Mouse (Mus musculus): ENCODE measurements around the gene Slc39a9.

Slc39a9 gene

DNA sequence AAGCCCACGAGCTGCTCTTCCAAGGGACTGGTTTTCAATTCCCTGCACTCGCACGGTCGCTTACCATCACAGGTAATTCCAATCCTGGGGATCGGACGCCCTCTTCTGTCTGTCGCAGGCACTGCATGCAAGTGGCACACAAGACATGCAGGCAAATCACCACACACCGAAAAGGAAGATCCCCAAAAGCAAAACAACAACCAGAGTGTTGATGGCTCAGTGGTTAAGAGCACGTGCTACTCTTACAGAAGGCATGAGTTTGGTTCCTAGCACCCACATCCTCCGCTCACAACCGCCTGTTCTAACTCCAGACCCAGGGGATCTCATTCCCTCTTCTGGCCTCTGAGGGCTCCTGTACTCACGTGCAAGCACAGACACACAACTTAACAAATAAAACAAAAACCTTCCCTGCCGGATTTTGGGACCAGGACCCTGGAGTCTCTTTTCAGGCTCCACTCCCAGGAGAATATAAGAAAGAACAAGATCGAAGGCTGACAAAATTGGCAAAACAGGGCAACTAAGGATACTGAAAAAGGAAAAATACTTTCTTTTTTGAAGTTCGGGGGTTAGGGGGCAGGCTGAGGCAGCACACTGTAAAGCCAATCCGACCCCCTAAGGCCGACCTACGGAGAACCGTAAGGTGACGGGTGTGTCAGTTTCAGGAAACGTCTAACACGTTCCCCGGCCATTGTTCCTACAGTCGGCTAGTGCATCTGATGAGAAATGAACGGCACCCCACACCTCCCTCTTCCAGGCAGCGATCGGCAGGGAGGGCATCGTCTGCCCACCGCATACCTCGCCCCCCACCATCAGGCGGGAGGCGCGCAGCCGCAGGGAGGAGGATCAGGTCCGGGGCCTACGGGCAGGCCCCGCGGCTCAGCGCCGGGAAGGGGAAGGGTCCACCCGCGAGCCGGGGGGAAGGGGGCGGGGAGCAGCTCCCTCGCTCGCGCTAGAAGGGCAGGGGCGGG, 674 bp upstream of the Slc39a9 start:
- in situ Hi-C loops (cut with MboI; ENCODE audit: low pct_unique_long_range_greater_than_20kb in 1 of 2, low sequenced_read_pairs in 2 of 2, unreplicated experiment in 1 of 2) = no loop called here

DNA sequence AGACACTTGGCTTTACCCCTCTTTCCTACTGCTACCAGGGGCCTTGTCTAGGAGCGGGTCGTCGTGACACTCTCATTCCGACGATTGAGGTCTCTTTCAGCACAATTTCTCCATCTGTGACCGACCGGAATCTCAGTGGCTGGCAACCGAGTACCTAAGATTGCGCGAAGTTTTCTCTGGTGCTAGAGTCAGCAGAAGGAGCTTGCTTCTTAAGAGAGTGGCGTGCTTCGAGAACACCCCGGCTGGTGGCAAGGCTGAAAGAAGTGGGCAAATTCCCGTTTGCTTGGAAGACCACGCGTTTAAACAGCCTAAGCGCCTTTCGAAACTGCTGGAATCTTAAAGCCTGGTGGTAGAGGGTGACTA, 804 bp downstream of the Slc39a9 start:
- in situ Hi-C loops (cut with MboI; ENCODE audit: low pct_unique_long_range_greater_than_20kb in 1 of 2, low sequenced_read_pairs in 2 of 2, unreplicated experiment in 1 of 2) = no loop called here

DNA sequence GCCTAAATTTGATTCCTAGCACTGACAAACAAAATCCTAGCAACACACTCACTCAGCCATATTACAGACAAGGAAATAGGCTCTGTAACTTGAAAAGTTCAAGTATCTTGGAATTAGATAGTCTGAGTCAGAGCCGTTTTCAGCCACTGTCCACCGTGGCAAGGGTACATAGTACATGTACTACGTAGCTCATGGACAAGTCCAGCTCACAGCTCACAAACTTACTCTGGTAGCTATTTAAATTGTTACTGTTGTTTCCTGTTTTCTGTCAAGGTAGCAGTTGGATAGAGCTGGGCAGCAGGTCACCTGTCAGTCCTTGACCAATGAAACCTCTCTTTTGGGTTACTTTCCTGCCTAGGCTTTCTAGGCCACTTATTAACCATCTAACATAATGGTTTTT, 2.7 kb downstream of the Slc39a9 start:
- in situ Hi-C loops (cut with MboI; ENCODE audit: low pct_unique_long_range_greater_than_20kb in 1 of 2, low sequenced_read_pairs in 2 of 2, unreplicated experiment in 1 of 2) = no loop called here

DNA sequence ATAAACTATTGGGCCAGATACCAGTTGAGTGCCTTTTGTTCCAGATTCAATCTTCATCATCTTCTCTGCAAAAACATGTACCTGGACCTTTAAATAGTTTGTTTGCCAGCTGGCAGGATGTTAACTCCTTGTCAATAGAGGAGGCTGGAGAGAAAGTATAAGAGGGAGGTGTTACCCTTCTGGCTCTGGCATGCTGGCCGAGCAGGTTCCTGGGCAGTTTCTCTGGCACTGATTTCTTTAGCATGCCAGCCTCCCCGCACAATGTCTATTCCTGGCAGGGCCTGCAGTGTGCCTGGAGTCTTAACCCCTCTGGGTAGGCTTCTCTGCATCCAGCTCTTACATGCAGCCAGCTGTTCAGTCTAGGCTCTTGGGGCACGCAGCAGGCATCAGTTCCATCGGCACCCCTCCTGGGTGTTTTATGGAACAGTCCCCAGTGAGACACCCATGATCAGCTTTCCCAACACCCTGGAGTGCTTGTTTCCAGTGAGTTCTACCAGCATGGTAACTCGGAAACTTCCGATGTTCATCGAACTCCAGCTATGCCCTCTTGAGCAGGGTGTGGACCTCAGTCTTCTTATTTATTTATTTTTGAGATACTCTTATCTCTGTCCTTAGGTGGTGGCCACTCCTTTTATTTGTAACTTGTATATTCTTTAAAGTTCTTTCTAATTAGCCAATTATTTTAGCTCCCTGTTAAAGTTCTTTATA, 10.4 kb downstream of the Slc39a9 start:
- in situ Hi-C loops (cut with MboI; ENCODE audit: low pct_unique_long_range_greater_than_20kb in 1 of 2, low sequenced_read_pairs in 2 of 2, unreplicated experiment in 1 of 2) = no loop called here

DNA sequence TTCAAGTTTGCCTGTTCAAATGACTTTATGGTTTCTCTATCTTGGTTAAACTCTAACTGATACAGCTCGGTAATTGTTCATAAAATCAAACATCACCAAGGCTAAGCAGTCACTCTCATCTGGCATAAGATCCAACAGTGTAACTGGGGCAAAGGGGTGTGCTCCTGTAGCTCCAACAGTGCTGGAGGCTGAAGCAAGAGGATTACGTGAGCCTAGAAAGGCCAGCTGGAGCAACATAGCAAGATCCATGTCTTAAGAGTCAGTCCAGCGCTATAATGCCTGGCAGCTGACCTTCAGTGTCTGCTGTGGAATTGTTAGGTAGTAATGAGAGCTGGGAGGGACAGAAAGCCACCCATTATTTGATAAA, 11.0 kb downstream of the Slc39a9 start:
- in situ Hi-C loops (cut with MboI; ENCODE audit: low pct_unique_long_range_greater_than_20kb in 1 of 2, low sequenced_read_pairs in 2 of 2, unreplicated experiment in 1 of 2) = no loop called here

DNA sequence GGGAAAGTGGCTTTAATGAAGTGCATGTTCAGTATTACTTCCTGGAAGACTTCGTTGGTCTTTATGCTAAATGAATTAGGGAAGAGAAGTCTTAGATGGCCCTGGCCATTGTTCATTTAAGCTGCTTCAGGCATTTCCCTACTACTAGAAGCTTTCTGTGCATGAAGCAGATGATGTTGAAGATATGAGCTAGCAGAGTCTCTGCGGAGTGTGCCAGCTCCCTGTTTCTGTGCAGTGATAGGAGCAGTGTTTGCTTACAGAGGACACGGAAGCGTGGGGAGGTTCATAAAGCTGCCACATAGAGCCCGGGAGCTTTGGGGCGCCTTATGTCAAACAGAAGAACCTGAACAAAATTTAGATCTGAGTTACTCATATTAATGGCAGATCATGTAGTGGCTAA, 15.0 kb downstream of the Slc39a9 start:
- in situ Hi-C loops (cut with MboI; ENCODE audit: low pct_unique_long_range_greater_than_20kb in 1 of 2, low sequenced_read_pairs in 2 of 2, unreplicated experiment in 1 of 2) = no loop called here

DNA sequence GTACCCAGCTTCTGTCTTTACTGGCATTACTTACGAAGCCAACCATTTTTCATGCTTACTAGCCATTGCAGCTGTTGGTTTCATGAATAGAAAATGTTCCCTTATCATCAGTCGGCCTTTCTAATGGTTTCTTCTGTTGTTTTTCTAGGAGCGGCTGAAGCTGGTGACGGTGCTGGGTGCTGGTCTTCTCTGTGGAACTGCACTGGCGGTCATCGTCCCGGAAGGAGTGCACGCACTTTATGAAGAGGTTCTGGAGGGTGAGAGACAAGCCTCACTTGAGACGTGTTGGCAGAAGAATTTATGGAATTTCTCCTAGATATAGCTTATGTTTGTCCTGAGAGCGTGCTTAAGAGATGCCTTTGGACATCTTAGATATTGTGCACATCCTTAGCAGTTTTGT, 18.6 kb downstream of the Slc39a9 start:
- in situ Hi-C loops (cut with MboI; ENCODE audit: low pct_unique_long_range_greater_than_20kb in 1 of 2, low sequenced_read_pairs in 2 of 2, unreplicated experiment in 1 of 2) = no loop called here

DNA sequence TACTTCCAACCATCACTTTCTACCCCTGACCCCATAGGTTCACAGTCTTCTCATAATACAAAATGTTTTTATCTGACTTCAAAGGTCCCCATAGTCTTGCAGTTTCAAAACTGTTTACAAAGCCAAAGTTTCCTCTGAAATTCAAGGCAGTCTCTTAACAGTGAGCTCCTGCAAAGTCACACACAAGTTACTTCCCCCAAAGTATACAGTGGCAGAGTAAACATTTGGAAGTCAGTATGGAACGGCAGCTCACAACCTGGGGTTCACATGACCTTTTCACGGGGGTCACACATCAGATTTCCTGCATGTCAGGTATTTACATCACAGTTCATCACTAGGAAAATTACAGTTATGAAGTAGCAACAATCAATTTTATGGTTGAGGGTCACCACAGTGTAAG, 20.3 kb downstream of the Slc39a9 start:
- in situ Hi-C loops (cut with MboI; ENCODE audit: low pct_unique_long_range_greater_than_20kb in 1 of 2, low sequenced_read_pairs in 2 of 2, unreplicated experiment in 1 of 2) = no loop called here

DNA sequence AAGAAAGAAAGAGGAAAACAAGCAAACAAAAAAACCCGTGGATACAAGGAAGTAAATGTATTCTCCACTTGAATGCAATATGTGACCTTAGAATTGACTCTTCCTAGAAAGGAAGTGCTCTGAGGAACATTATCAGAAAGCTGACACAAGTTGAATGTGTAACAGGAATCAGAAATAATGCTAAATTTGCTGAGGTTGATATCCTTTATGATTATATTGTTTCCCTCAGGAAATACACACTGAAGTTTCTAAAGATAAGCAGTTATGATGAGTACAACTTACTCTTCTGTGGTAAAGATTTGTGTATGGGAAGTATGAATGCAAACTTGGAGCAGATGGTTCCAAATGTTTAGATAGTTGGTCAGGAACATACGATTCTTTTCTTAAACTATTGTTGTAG, 24.7 kb downstream of the Slc39a9 start:
- in situ Hi-C loops (cut with MboI; ENCODE audit: low pct_unique_long_range_greater_than_20kb in 1 of 2, low sequenced_read_pairs in 2 of 2, unreplicated experiment in 1 of 2) = no loop called here

DNA sequence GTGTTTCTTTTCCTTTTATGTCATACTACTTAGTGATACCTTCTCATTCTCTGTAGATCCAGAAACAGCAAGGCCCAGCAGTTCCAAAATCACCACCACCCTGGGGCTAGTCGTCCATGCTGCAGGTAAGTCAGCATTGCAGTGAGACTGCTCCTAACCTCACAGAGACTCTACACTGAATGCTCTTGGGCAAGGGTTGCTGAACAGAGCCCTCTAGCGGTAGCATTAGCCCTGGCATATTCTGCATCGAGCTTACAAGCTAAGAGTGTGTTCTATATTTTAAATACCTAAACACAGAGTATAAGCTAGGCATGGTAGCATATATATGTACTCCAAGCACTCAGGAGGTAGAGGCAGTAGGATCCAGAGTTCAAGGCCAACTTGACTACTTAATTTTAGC, 29.5 kb downstream of the Slc39a9 start:
- in situ Hi-C loops (cut with MboI; ENCODE audit: low pct_unique_long_range_greater_than_20kb in 1 of 2, low sequenced_read_pairs in 2 of 2, unreplicated experiment in 1 of 2) = no loop called here

DNA sequence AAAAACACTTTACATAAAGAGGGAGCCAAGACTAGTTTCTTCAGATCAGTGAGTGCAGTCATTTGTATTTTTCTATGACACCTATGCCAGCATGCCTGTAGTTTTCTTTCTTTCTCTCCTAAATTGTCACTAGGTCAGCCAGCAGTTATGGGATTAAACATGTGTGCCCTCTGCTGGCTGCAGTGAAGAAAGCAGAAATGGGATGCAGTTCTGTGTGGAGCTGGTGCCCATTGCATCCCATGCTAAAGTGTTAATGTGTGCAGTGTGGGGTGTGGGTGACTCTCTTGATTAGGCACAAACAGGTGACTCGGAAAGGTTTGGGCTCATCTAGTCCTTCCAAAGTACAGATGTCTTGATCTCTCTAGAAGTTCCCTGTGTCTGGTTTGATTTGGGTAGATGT, 37.7 kb downstream of the Slc39a9 start:
- in situ Hi-C loops (cut with MboI; ENCODE audit: low pct_unique_long_range_greater_than_20kb in 1 of 2, low sequenced_read_pairs in 2 of 2, unreplicated experiment in 1 of 2) = no loop called here

DNA sequence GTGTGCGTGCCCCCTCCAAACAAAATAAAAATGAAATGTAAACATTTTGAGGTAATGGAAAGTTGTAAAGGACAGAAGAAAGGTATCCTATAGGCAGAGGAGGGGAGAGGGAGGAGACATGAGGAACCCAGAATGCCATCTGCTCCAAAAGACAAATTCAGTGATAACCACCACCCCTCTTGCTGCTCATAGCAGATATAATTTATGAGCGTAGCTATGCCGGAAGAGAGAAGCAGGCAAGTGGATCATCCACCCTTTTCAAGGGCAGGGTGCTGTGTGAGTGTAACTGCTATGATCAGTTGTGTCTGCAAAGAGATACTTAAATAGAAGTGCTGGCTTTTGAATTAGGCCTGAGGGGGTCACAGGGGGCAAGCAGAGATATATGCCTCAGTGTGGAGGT, 39.9 kb downstream of the Slc39a9 start:
- in situ Hi-C loops (cut with MboI; ENCODE audit: low pct_unique_long_range_greater_than_20kb in 1 of 2, low sequenced_read_pairs in 2 of 2, unreplicated experiment in 1 of 2) = no loop called here

DNA sequence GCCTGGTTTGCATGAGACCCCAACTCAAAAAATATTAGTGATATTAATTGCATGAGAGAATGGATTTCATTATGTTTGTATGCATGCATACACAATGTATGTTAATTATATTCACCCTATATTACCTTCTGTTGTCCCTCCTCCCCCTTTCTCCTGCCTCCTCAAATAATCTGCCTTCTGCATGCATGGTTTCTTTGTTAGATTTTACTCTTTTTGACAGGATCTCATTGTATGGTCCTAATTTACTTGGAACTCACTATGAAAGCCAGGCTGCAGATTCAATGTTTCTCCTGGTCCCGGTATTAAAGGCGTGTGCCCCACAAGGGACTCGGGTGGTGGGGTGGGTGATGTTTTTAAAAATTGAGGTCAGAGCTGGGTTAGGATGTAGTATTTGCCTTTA, 40.6 kb downstream of the Slc39a9 start:
- in situ Hi-C loops (cut with MboI; ENCODE audit: low pct_unique_long_range_greater_than_20kb in 1 of 2, low sequenced_read_pairs in 2 of 2, unreplicated experiment in 1 of 2) = no loop called here

DNA sequence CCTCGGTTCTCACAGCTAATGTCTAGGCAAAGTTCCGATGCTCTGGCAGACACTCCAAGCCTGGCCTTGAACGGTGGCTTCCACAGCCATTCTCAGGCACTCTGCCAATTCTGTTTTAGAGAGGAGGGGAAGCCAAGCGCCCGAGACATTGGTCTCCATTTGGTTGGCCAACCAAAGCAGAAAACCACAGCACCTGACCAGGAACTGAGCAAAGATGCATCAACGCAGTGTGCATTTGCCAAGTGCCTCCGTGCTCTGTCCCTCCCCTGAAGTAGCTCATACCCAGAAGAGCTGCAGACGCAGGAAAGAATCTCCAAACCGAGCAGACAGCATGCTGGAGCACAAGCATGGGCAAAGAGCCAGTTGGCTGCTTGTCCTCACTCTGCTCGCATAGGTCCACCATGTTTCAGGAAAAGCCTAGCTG, 44.1 kb downstream of the Slc39a9 start:
- in situ Hi-C loops (cut with MboI; ENCODE audit: low pct_unique_long_range_greater_than_20kb in 1 of 2, low sequenced_read_pairs in 2 of 2, unreplicated experiment in 1 of 2) = no loop called here

DNA sequence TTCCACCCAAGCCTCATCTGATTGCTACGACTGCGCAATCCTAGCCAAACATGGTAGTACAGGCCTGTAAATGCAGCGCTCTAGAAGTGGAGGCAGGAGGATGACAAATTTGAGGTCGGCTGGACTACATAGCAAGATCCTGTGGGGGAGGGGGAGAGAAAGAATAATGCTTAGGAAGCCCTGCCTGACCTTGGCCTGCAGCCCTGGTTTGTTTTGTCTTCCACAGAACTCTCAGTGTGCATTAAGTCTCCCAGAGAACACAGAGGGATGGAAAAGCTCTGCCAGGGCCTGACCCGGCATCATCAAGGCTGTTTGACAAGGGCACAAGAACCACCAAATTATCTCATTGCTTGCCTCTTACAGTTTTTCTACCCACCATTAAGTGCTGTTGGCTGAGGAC, 46.0 kb downstream of the Slc39a9 start:
- in situ Hi-C loops (cut with MboI; ENCODE audit: low pct_unique_long_range_greater_than_20kb in 1 of 2, low sequenced_read_pairs in 2 of 2, unreplicated experiment in 1 of 2) = no loop called here

DNA sequence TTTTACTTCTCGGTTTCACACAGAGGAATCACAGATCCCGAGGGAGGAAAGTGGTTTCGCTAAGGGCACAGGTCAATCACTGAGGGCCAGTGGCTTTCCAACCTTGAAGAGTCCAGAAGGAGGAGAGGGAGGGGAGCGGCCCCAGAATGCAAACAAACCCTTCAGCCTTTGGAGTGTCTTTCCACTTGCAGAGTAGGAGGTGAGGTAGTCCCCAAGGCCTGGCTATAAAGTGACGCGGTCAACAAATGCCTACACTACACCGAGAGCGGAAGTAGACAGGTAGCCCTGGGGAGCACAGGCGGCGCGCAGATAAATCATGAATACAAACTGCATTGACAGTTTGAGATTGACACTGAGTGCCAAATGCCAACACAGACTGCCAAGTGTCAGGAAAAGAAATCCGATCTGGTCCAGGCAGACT, 48.0 kb downstream of the Slc39a9 start:
- in situ Hi-C loops (cut with MboI; ENCODE audit: low pct_unique_long_range_greater_than_20kb in 1 of 2, low sequenced_read_pairs in 2 of 2, unreplicated experiment in 1 of 2) = no loop called here

DNA sequence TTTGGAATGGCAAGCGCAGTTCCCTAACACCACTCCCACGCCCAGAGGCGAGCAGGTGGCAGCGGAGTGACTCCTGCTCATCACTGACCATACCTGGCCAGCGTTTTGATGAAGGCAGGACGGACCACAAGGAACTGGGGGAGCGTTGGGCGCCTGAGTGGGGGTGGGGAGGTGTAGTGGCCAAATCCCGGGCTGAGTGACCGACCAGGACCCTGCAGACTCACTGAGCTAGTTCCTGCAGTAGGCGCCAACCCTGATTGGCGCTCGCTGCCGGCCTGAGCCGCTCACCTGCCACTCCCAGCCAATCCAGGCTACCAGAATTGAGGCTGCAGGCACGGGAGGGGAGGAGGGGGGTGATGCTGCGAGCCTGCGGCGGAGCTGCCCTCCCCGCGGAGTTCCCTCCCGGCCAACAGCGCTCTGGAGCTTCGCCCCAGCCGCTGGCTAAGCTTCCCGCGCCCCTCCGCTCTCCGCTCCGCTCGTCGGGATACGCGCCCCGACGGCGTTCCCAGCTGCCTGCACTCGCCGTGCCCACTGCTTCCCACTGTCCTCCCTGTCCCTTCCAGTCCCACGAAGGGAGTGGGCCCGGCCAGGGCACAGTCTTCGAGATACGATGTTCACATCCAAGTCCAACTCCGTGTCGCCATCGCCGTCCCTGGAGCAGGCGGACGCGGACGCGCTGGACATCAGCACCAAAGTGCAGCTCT, 48.7 kb downstream of the Slc39a9 start, which contains the start of gene Plekhd1:
Gene Plekhd1, plus strand, starts transcription at position 323 of the 704 bp plus-strand sequence.
- in situ Hi-C loops (cut with MboI; ENCODE audit: low pct_unique_long_range_greater_than_20kb in 1 of 2, low sequenced_read_pairs in 2 of 2, unreplicated experiment in 1 of 2) = no loop called here

DNA sequence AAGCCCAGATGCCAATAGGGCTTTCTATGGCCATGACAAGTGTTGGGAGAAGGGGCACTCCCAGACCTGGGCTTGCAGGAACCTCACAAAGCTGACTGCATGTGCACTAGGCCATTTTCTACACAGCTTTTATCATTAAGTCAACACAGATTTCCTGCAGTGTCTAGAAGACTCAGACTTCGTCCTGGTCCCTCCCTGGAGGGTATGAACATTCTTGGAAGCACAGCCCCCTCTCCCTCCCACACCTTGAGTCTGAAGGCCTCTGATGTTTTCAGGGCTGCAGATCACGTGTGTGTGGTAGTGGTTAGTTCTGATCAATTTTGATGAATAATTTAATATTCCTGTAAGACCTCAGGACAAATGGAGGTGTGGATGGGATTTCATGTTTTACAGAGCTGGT, 50.0 kb downstream of the Slc39a9 start:
- in situ Hi-C loops (cut with MboI; ENCODE audit: low pct_unique_long_range_greater_than_20kb in 1 of 2, low sequenced_read_pairs in 2 of 2, unreplicated experiment in 1 of 2) = no loop called here

DNA sequence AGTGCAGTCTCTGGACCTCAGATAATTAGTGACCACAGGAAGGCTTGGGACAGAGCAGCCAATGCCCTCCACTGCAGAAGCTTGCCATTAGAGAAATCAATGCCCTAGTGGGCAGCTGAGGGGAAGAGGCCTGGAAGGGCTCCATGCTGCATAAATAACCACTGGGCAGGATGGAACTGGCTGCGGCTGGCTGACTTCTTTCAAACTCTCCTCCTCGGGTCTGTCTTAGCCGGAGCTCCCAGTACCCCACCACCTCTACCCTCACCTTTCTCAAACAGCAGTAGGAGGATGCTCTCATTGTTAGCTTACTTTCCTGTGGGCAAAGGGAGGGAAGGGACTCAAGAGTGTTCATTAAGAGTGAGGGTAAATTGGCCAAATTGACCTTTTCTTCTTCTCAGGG, 51.3 kb downstream of the Slc39a9 start:
- in situ Hi-C loops (cut with MboI; ENCODE audit: low pct_unique_long_range_greater_than_20kb in 1 of 2, low sequenced_read_pairs in 2 of 2, unreplicated experiment in 1 of 2) = no loop called here

All from mouse embryonic stem cell (cell line).